Mouse (Mus musculus) MEL (cell line): ENCODE measurements at regions not wholly inside any gene's neighbourhood (a gene's known extent, or its start where the extent isn't known, plus 50 kb on each side); places are given as distances from the start of the nearest gene placed in this dataset.

Experiments
- DNase-seq: peaks from one replicate; pipeline ENCODE4 v3.0.0; 2011; ENCODE audit warnings: low read depth, low spot score
- H3K27ac ChIP-seq: 2 replicates; pipeline ENCODE4 v1.5.1; 2012; ENCODE audit warnings: low read depth, mild to moderate bottlenecking, control low read depth, low read length, moderate library complexity; ENCODE audit not compliant: control insufficient read depth
- H3K27me3 ChIP-seq, 2 experiments: fragments of 150-350 bp in 1 of 2; sonication (generic) in 1 of 2; 2 replicates each; pipeline ENCODE4 v1.6.1; 2012; ENCODE audit warnings: low read length in 2 of 2, mild to moderate bottlenecking in 2 of 2, improper control_type of control experiment in 1 of 2, moderate library complexity in 1 of 2; ENCODE audit not compliant: insufficient read depth in 2 of 2, control insufficient read depth in 1 of 2
- H3K36me3 ChIP-seq, 2 experiments: 2 replicates each; pipeline ENCODE4 v1.6.1; 2012 to 2014; ENCODE audit warnings: low read length in 2 of 2, improper control_type of control experiment in 1 of 2, inconsistent platforms in 1 of 2, mild to moderate bottlenecking in 1 of 2; ENCODE audit not compliant: insufficient read depth in 2 of 2, control insufficient read depth in 1 of 2
- H3K4me1 ChIP-seq, 2 experiments: fragments of 150-350 bp in 1 of 2; sonication (generic) in 1 of 2; 2 replicates each; pipeline ENCODE4 v1.6.1; 2012; ENCODE audit warnings: low read length in 2 of 2, improper control_type of control experiment in 1 of 2, mild to moderate bottlenecking in 1 of 2; ENCODE audit not compliant: insufficient read depth in 2 of 2, control insufficient read depth in 1 of 2
- H3K4me3 ChIP-seq, 2 experiments: fragments of 150-350 bp in 1 of 2; sonication (generic) in 1 of 2; 2 replicates each; pipeline ENCODE4 v1.5.1; 2012; ENCODE audit warnings: low read depth in 2 of 2, low read length in 2 of 2, mild to moderate bottlenecking in 2 of 2, moderate library complexity in 2 of 2, control low read depth in 1 of 2, improper control_type of control experiment in 1 of 2; ENCODE audit not compliant: control insufficient read depth in 1 of 2, insufficient read depth in 1 of 2
- H3K79me2 ChIP-seq: 2 replicates; pipeline ENCODE4 v1.6.1; 2012; ENCODE audit warnings: mild to moderate bottlenecking, low read length, moderate library complexity; ENCODE audit not compliant: control insufficient read depth, poor library complexity, insufficient read depth
- H3K9ac ChIP-seq: 2 replicates; pipeline ENCODE4 v1.6.1; 2012; ENCODE audit warnings: low read depth, mild to moderate bottlenecking, control low read depth, low read length, moderate library complexity; ENCODE audit not compliant: control insufficient read depth, poor library complexity, severe bottlenecking
- H3K9me3 ChIP-seq: fragments of 150-350 bp; sonication (generic); replicated peaks from 2 replicates; pipeline ENCODE4 v1.6.1; 2012; ENCODE audit warnings: mild to moderate bottlenecking, low read length, improper control_type of control experiment, moderate library complexity; ENCODE audit not compliant: insufficient read depth
- BHLHE40 ChIP-seq: IDR thresholded peaks from 2 replicates; pipeline ENCODE4 v1.6.1; 2012; ENCODE audit warnings: low read depth, mild to moderate bottlenecking, inconsistent platforms, low read length, improper control_type of control experiment, borderline replicate concordance
- CHD1 ChIP-seq: IDR thresholded peaks from 2 replicates; pipeline ENCODE4 v1.6.1; 2012; ENCODE audit warnings: low read depth, mild to moderate bottlenecking, inconsistent platforms, low read length, improper control_type of control experiment
- CHD2 ChIP-seq: IDR thresholded peaks from 2 replicates; pipeline ENCODE4 v1.6.1; 2011; ENCODE audit warnings: low read length, improper control_type of control experiment
- CTCF ChIP-seq, 3 experiments: IDR thresholded peaks in 2 of 3; conservative IDR thresholded peaks in 1 of 3; 2 replicates each; pipeline ENCODE4 v1.5.1; 2011 to 2012; ENCODE audit warnings: low read length in 3 of 3, low read depth in 2 of 3, mild to moderate bottlenecking in 2 of 3, improper control_type of control experiment in 1 of 3, inconsistent platforms in 1 of 3, mixed read lengths in 1 of 3, moderate library complexity in 1 of 3; ENCODE audit not compliant: control insufficient read depth in 1 of 3, insufficient read depth in 1 of 3, poor library complexity in 1 of 3, severe bottlenecking in 1 of 3
- ELF1 ChIP-seq: IDR thresholded peaks from 2 replicates; pipeline ENCODE4 v1.6.1; 2014; ENCODE audit warnings: low read depth, mild to moderate bottlenecking, inconsistent platforms, low read length, improper control_type of control experiment, moderate library complexity
- ETS1 ChIP-seq: IDR thresholded peaks from 2 replicates; pipeline ENCODE4 v1.6.1; 2012; ENCODE audit warnings: low read depth, mild to moderate bottlenecking, inconsistent platforms, low read length, improper control_type of control experiment, moderate library complexity
- GABPA ChIP-seq: IDR thresholded peaks from 2 replicates; pipeline ENCODE4 v1.6.1; 2012; ENCODE audit warnings: low read depth, mild to moderate bottlenecking, inconsistent platforms, low read length, improper control_type of control experiment, moderate library complexity
- HCFC1 ChIP-seq: IDR thresholded peaks from 2 replicates; pipeline ENCODE4 v1.6.1; 2012; ENCODE audit warnings: low read depth, mild to moderate bottlenecking, inconsistent platforms, low read length, improper control_type of control experiment, moderate library complexity
- JUND ChIP-seq: IDR thresholded peaks from 2 replicates; pipeline ENCODE4 v1.6.1; 2011; ENCODE audit warnings: low read depth, mild to moderate bottlenecking, improper control_type of control experiment, low read length
- MAX ChIP-seq: IDR thresholded peaks from 2 replicates; pipeline ENCODE4 v1.6.1; 2011; ENCODE audit warnings: low read length, improper control_type of control experiment
- MEF2A ChIP-seq: IDR thresholded peaks from 2 replicates; pipeline ENCODE4 v1.6.1; 2014; ENCODE audit warnings: low read depth, mild to moderate bottlenecking, inconsistent platforms, low read length, improper control_type of control experiment; ENCODE audit not compliant: poor library complexity, insufficient replicate concordance, severe bottlenecking; ENCODE audit errors: extremely low read depth
- MXI1 ChIP-seq: IDR thresholded peaks from 2 replicates; pipeline ENCODE4 v1.6.1; 2011; ENCODE audit warnings: mild to moderate bottlenecking, low read depth, low read length, improper control_type of control experiment
- MYC ChIP-seq: IDR thresholded peaks from 2 replicates; pipeline ENCODE4 v1.6.1; 2011; ENCODE audit warnings: low read depth, mild to moderate bottlenecking, low read length, improper control_type of control experiment, moderate library complexity
- NRF1 ChIP-seq: IDR thresholded peaks from 2 replicates; pipeline ENCODE4 v1.6.1; 2014; ENCODE audit warnings: low read depth, mild to moderate bottlenecking, inconsistent platforms, low read length, improper control_type of control experiment, moderate library complexity; ENCODE audit not compliant: poor library complexity, insufficient read depth, severe bottlenecking
- POLR2A ChIP-seq, 2 experiments: IDR thresholded peaks; 2 replicates each; pipeline ENCODE4 v1.6.1; 2011 to 2012; ENCODE audit warnings: low read length in 2 of 2, mild to moderate bottlenecking in 2 of 2, control low read depth in 1 of 2, improper control_type of control experiment in 1 of 2, low read depth in 1 of 2, moderate library complexity in 1 of 2; ENCODE audit not compliant: control insufficient read depth in 1 of 2, insufficient read depth in 1 of 2, poor library complexity in 1 of 2
- POLR2AphosphoS2 ChIP-seq: IDR thresholded peaks from 2 replicates; pipeline ENCODE4 v1.6.1; 2011; ENCODE audit warnings: low read length, improper control_type of control experiment
- POLR2AphosphoS5 ChIP-seq: IDR thresholded peaks from 2 replicates; pipeline ENCODE4 v1.6.1; 2012; ENCODE audit warnings: low read depth, borderline replicate concordance, mild to moderate bottlenecking, inconsistent platforms, low read length, moderate library complexity, mixed read lengths
- RCOR1 ChIP-seq: IDR thresholded peaks from 2 replicates; pipeline ENCODE4 v1.6.1; 2012; ENCODE audit warnings: low read depth, mild to moderate bottlenecking, inconsistent platforms, low read length, improper control_type of control experiment
- SIN3A ChIP-seq: IDR thresholded peaks from 2 replicates; pipeline ENCODE4 v1.6.1; 2012; ENCODE audit warnings: low read length, improper control_type of control experiment, inconsistent platforms
- SMC3 ChIP-seq: IDR thresholded peaks from 2 replicates; pipeline ENCODE4 v1.6.1; 2011; ENCODE audit warnings: low read depth, low read length, improper control_type of control experiment
- TCF12 ChIP-seq: IDR thresholded peaks from 2 replicates; pipeline ENCODE4 v1.6.1; 2014; ENCODE audit warnings: low read depth, mild to moderate bottlenecking, inconsistent platforms, low read length, improper control_type of control experiment, moderate library complexity
- USF1 ChIP-seq: IDR thresholded peaks from 2 replicates; pipeline ENCODE4 v1.6.1; 2014; ENCODE audit warnings: low read depth, mild to moderate bottlenecking, inconsistent platforms, low read length, improper control_type of control experiment, moderate library complexity
- USF2 ChIP-seq, 2 experiments: IDR thresholded peaks; 2 replicates each; pipeline ENCODE4 v1.6.1; 2011 to 2012; ENCODE audit warnings: improper control_type of control experiment in 2 of 2, low read length in 2 of 2, borderline replicate concordance in 1 of 2, inconsistent platforms in 1 of 2, low read depth in 1 of 2, mild to moderate bottlenecking in 1 of 2; ENCODE audit not compliant: insufficient read depth in 1 of 2
- ZKSCAN1 ChIP-seq: IDR thresholded peaks from 2 replicates; pipeline ENCODE4 v1.6.1; 2012; ENCODE audit warnings: low read depth, mild to moderate bottlenecking, inconsistent platforms, low read length, improper control_type of control experiment, moderate library complexity
- ZMIZ1 ChIP-seq: IDR thresholded peaks from 2 replicates; pipeline ENCODE4 v1.6.1; 2012; ENCODE audit warnings: low read depth, mild to moderate bottlenecking, inconsistent platforms, low read length, improper control_type of control experiment, moderate library complexity

GRCm38 (mm10) chr3:34569998-34570397, 80.2 kb upstream of the Sox2 start:
- H3K79me2 ChIP-seq = no peaks in the 10 kb centered on the region
- no peak overlapping the region for H3K9ac ChIP-seq
- no peak overlapping the region for H3K4me3 ChIP-seq
- no peaks in the 10 kb centered on the region for H3K36me3 ChIP-seq
- no peak for DNase-seq
- no peaks in the 10 kb centered on the region; a peak in 1 of 4 replicates for H3K27me3 ChIP-seq
- H3K9me3 ChIP-seq = no peaks in the 10 kb centered on the region
- no peak overlapping the region for H3K27ac ChIP-seq
- H3K4me1 ChIP-seq = no peaks in the 10 kb centered on the region
- TF ChIP-seq GABPA = no peak
- TF ChIP-seq USF1 = no peak
- TF ChIP-seq CHD2 = no peak
- no peak for TF ChIP-seq USF2 (IDR thresholded peaks at IDR 0.05; ENCODE audit: borderline replicate concordance in 1 of 2, insufficient read depth in 1 of 2, low read depth in 1 of 2, low read length in 2 of 2)
- TF ChIP-seq RCOR1 = no peak
- TF ChIP-seq HCFC1 = no peak
- no peak for TF ChIP-seq CTCF (IDR thresholded peaks at IDR 0.05 in 2 of 3, conservative IDR thresholded peaks at IDR 0.05 in 1 of 3; ENCODE audit: control insufficient read depth in 1 of 3, insufficient read depth in 1 of 3, low read depth in 2 of 3, low read length in 3 of 3, poor library complexity in 1 of 3, severe bottlenecking in 1 of 3)
- no peak for TF ChIP-seq MAX
- no peak for TF ChIP-seq SIN3A
- TF ChIP-seq ETS1 = no peak
- no peak for TF ChIP-seq MYC

- no peaks in the 10 kb centered on the region; a peak in 1 of 4 replicates for H3K27me3 ChIP-seq
- DNase-seq = no peak
- H3K9me3 ChIP-seq = no peaks in the 10 kb centered on the region
- H3K36me3 ChIP-seq = no peaks in the 10 kb centered on the region
- no peak overlapping the region for H3K4me3 ChIP-seq
- no peak overlapping the region for H3K27ac ChIP-seq
- H3K79me2 ChIP-seq = no peaks in the 10 kb centered on the region
- TF ChIP-seq POLR2AphosphoS5 = no peak
- no peak for TF ChIP-seq HCFC1
- no peak for TF ChIP-seq ETS1
- no peak for TF ChIP-seq TCF12
- no peak for TF ChIP-seq CHD1
- no peaks in the 10 kb centered on the region for H3K4me1 ChIP-seq
- H3K9ac ChIP-seq = no peak overlapping the region
These were observed 82.0 kb upstream of the Sox2 start for GRCm38 (mm10) chr3:34568086-34568650.

DNA sequence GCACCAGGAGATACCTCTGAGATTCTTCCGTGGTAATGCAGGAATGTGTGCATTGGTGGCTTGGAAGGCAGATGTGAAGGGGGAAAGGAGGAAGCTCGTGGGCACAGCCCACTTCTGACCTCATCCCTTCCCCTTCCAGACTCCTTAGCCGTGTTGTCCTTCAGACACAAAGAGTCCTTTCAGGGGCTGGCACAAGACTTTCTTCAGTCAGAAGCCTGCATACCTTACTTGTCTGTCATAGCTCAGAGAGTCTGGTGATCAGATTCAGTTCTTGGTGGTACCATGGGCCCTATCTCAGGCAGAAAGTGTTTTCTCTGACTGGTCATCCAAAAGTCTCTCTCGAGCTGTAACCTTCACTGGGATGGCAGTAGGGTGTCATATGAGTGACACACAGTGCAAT, 84.8 kb upstream of the Sox2 start:
- no peak for DNase-seq
- Histone ChIP-seq H3K27ac (no peak overlapping the region), H3K4me1 (no peaks in the 10 kb centered on the region), H3K79me2 (no peaks in the 10 kb centered on the region), H3K27me3 (no peaks in the 10 kb centered on the region; a peak in 1 of 4 replicates), H3K4me3 (no peak overlapping the region), H3K9ac (no peak overlapping the region), H3K9me3 (no peaks in the 10 kb centered on the region), H3K36me3 (no peaks in the 10 kb centered on the region)
- TF ChIP-seq USF1 = no peak
- no peak for TF ChIP-seq TCF12
- no peak for TF ChIP-seq JUND
- TF ChIP-seq GABPA = no peak
- TF ChIP-seq NRF1 = no peak
- no peak for TF ChIP-seq POLR2AphosphoS5
- TF ChIP-seq BHLHE40 = no peak
- no peak for TF ChIP-seq RCOR1
- no peak for TF ChIP-seq SMC3
- no peak for TF ChIP-seq ELF1
- TF ChIP-seq POLR2A (IDR thresholded peaks at IDR 0.05; ENCODE audit: control insufficient read depth in 1 of 2, insufficient read depth in 1 of 2, low read depth in 1 of 2, low read length in 2 of 2, poor library complexity in 1 of 2) = no peak
- TF ChIP-seq MEF2A = no peak
- no peak for TF ChIP-seq POLR2AphosphoS2
- TF ChIP-seq MXI1 = no peak
- TF ChIP-seq ZMIZ1 = no peak
- TF ChIP-seq USF2 (IDR thresholded peaks at IDR 0.05; ENCODE audit: borderline replicate concordance in 1 of 2, insufficient read depth in 1 of 2, low read depth in 1 of 2, low read length in 2 of 2) = no peak
- TF ChIP-seq ZKSCAN1 = no peak
